Mouse (Mus musculus): ENCODE results near the gene Fbxl19. TPM values are rescaled to one million over a fixed set of nuclear protein-coding genes. Genes with fewer than 3 reads are reported as not detected.

Gene Fbxl19
- polyA plus RNA-seq, 1 experiment from 2014 or later = 6.9 TPM

- peaks cover 58% of the 10 kb centered on the region for H3K36me3 ChIP-seq (replicated peaks; ENCODE audit: control insufficient read depth, insufficient read depth)
Measured at GRCm38 (mm10) chr7:127815116-127815665, 70.8 kb downstream of the Fbxl19 start.

GRCm38 (mm10) chr7:127815954-127816821, 71.8 kb downstream of the Fbxl19 start:
- no peak for DNase-seq (ENCODE audit: low spot score)
- no peak for ATAC-seq (ENCODE audit: low FRiP score)

More at GRCm38 (mm10) chr7:127815116-127815665, 70.8 kb downstream of the Fbxl19 start:
- H3K9me3 ChIP-seq (ENCODE audit: control insufficient read depth, low read length) = no peaks in the 10 kb centered on the region
- H3K9ac ChIP-seq = no peak overlapping the region
- no peaks in the 10 kb centered on the region for H3K27me3 ChIP-seq (ENCODE audit: control insufficient read depth, insufficient read depth, low read length)
- no peak overlapping the region for H3K27ac ChIP-seq
- no peak overlapping the region for H3K4me2 ChIP-seq (replicated peaks)
- H3K4me3 ChIP-seq (replicated peaks; ENCODE audit: low read length) = no peak overlapping the region
- ATAC-seq (ENCODE audit: low FRiP score) (no peak), DNase-seq (ENCODE audit: low spot score) (no peak)
- H3K4me1 ChIP-seq (replicated peaks; ENCODE audit: control insufficient read depth, insufficient read depth, low read length) = no peaks in the 10 kb centered on the region
- WGBS = 94% methylated on average over 15 of the region's 15 CpGs

GRCm38 (mm10) chr7:127817053-127817452, 72.7 kb downstream of the Fbxl19 start:
- no peak overlapping the region for H3K9ac ChIP-seq

More at GRCm38 (mm10) chr7:127815954-127816821, 71.8 kb downstream of the Fbxl19 start:
- Histone ChIP-seq H3K4me3 (replicated peaks; ENCODE audit: low read length) (no peak overlapping the region), H3K27ac (no peak overlapping the region), H3K4me1 (replicated peaks; ENCODE audit: control insufficient read depth, insufficient read depth, low read length) (no peaks in the 10 kb centered on the region), H3K4me2 (replicated peaks) (no peak overlapping the region), H3K9ac (no peak overlapping the region), H3K36me3 (replicated peaks; ENCODE audit: control insufficient read depth, insufficient read depth) (peaks cover 49% of the 10 kb centered on the region), H3K9me3 (ENCODE audit: control insufficient read depth, low read length) (no peaks in the 10 kb centered on the region), H3K27me3 (ENCODE audit: control insufficient read depth, insufficient read depth, low read length) (no peaks in the 10 kb centered on the region)
- WGBS = 69% methylated on average over 15 of the region's 15 CpGs

GRCm38 (mm10) chr7:127817776-127818175, 73.4 kb downstream of the Fbxl19 start:
- Histone ChIP-seq H3K36me3 (replicated peaks; ENCODE audit: control insufficient read depth, insufficient read depth) (peaks cover 33% of the 10 kb centered on the region), H3K27ac (no peak overlapping the region), H3K4me3 (replicated peaks; ENCODE audit: low read length) (no peak overlapping the region), H3K9ac (no peak overlapping the region), H3K27me3 (ENCODE audit: control insufficient read depth, insufficient read depth, low read length) (no peaks in the 10 kb centered on the region), H3K9me3 (ENCODE audit: control insufficient read depth, low read length) (no peaks in the 10 kb centered on the region), H3K4me1 (replicated peaks; ENCODE audit: control insufficient read depth, insufficient read depth, low read length) (peaks cover 1% of the 10 kb centered on the region), H3K4me2 (replicated peaks) (no peak overlapping the region)
- 90% methylated on average over 5 of the region's 5 CpGs for WGBS
- no peak for DNase-seq (ENCODE audit: low spot score)
- no peak for ATAC-seq (ENCODE audit: low FRiP score)

More at GRCm38 (mm10) chr7:127817053-127817452, 72.7 kb downstream of the Fbxl19 start:
- H3K4me2 ChIP-seq (replicated peaks) = no peak overlapping the region
- no peak for DNase-seq (ENCODE audit: low spot score)
- H3K27me3 ChIP-seq (ENCODE audit: control insufficient read depth, insufficient read depth, low read length) = no peaks in the 10 kb centered on the region
- peaks cover 40% of the 10 kb centered on the region for H3K36me3 ChIP-seq (replicated peaks; ENCODE audit: control insufficient read depth, insufficient read depth)
- no peaks in the 10 kb centered on the region for H3K4me1 ChIP-seq (replicated peaks; ENCODE audit: control insufficient read depth, insufficient read depth, low read length)
- ATAC-seq (ENCODE audit: low FRiP score) = no peak
- no peak overlapping the region for H3K4me3 ChIP-seq (replicated peaks; ENCODE audit: low read length)
- 80% methylated on average over 7 of the region's 7 CpGs for WGBS
- H3K9me3 ChIP-seq (ENCODE audit: control insufficient read depth, low read length) = no peaks in the 10 kb centered on the region
- no peak overlapping the region for H3K27ac ChIP-seq

MicroRNAs encoded within 50 kb of the gene (microRNA counts, 519-probe panel; counts per million panel counts)
- microRNA mmu-miR-762 = not detected

Small RNA genes within 50 kb of the gene (microRNA-seq; reads per million reads assigned to microRNA genes)
- not detected for gene Mir762

Other genes with a start within 250 kb of the Fbxl19 start
- 62.1 and 67.3 TPM in 2 replicates for gene Srcap, start 232.6 kb upstream of the Fbxl19 start, polyA plus RNA-seq (2014; fragmentation: Nextera tagmentation; extraction: Ambion mirVana)
- gene Gm42715, start 225.0 kb upstream of the Fbxl19 start, polyA plus RNA-seq (2014; fragmentation: Nextera tagmentation; extraction: Ambion mirVana) = 15.6 TPM in 2 replicates
- 7.1 and 10.3 TPM in 2 replicates for gene Tmem265, start 183.2 kb upstream of the Fbxl19 start, polyA plus RNA-seq (2014; fragmentation: Nextera tagmentation; extraction: Ambion mirVana)
- gene Phkg2, start 171.2 kb upstream of the Fbxl19 start, polyA plus RNA-seq (2014; fragmentation: Nextera tagmentation; extraction: Ambion mirVana) = 53.5 and 64.3 TPM in 2 replicates
- 9.2 and 9.8 TPM in 2 replicates for gene Ccdc189, start 155.9 kb upstream of the Fbxl19 start, polyA plus RNA-seq (2014; fragmentation: Nextera tagmentation; extraction: Ambion mirVana)
- gene Rnf40, start 155.8 kb upstream of the Fbxl19 start, polyA plus RNA-seq (2014; fragmentation: Nextera tagmentation; extraction: Ambion mirVana) = 37.4 and 40.6 TPM in 2 replicates
- gene Zfp629, start 128.7 kb upstream of the Fbxl19 start, polyA plus RNA-seq (2014; fragmentation: Nextera tagmentation; extraction: Ambion mirVana) = 22.2 and 22.9 TPM in 2 replicates
- 50.2 and 57.4 TPM in 2 replicates for gene Bcl7c, start 35.6 kb upstream of the Fbxl19 start, polyA plus RNA-seq (2014; fragmentation: Nextera tagmentation; extraction: Ambion mirVana)
- gene Ctf1, start 31.8 kb upstream of the Fbxl19 start, polyA plus RNA-seq (2014; fragmentation: Nextera tagmentation; extraction: Ambion mirVana) = 3.1 and 4.2 TPM in 2 replicates
- 0.25 TPM in 1 of 2 replicates, not detected in the other for gene Ctf2, start 12.4 kb upstream of the Fbxl19 start, polyA plus RNA-seq (2014; fragmentation: Nextera tagmentation; extraction: Ambion mirVana)
- gene Orai3, start 25.3 kb downstream of the Fbxl19 start, polyA plus RNA-seq (2014; fragmentation: Nextera tagmentation; extraction: Ambion mirVana) = 4.8 and 7.3 TPM in 2 replicates
- gene Setd1a, start 32.1 kb downstream of the Fbxl19 start, polyA plus RNA-seq (2014; fragmentation: Nextera tagmentation; extraction: Ambion mirVana) = 18.7 and 19.1 TPM in 2 replicates
- gene Gm49388, start 41.1 kb downstream of the Fbxl19 start, polyA plus RNA-seq (2014; fragmentation: Nextera tagmentation; extraction: Ambion mirVana) = not detected in 2 replicates
- gene Hsd3b7, start 56.1 kb downstream of the Fbxl19 start, polyA plus RNA-seq (2014; fragmentation: Nextera tagmentation; extraction: Ambion mirVana) = 10.6 and 11.0 TPM in 2 replicates
- gene Stx4a, start 79.8 kb downstream of the Fbxl19 start, polyA plus RNA-seq (2014; fragmentation: Nextera tagmentation; extraction: Ambion mirVana) = 9.6 and 10.6 TPM in 2 replicates
- gene Stx1b, start 80.0 kb downstream of the Fbxl19 start, polyA plus RNA-seq (2014; fragmentation: Nextera tagmentation; extraction: Ambion mirVana) = 59.7 and 66.2 TPM in 2 replicates
- gene Zfp646, start 131.7 kb downstream of the Fbxl19 start, polyA plus RNA-seq (2014; fragmentation: Nextera tagmentation; extraction: Ambion mirVana) = 11.6 and 12.3 TPM in 2 replicates
- 22.5 and 26.8 TPM in 2 replicates for gene Zfp668, start 132.3 kb downstream of the Fbxl19 start, polyA plus RNA-seq (2014; fragmentation: Nextera tagmentation; extraction: Ambion mirVana)
- gene Prss53, start 146.4 kb downstream of the Fbxl19 start, polyA plus RNA-seq (2014; fragmentation: Nextera tagmentation; extraction: Ambion mirVana) = 0.83 and 1.1 TPM in 2 replicates
- not detected in 2 replicates for gene Gm21974, start 150.9 kb downstream of the Fbxl19 start, polyA plus RNA-seq (2014; fragmentation: Nextera tagmentation; extraction: Ambion mirVana)
- 71.9 and 81.8 TPM in 2 replicates for gene Vkorc1, start 151.1 kb downstream of the Fbxl19 start, polyA plus RNA-seq (2014; fragmentation: Nextera tagmentation; extraction: Ambion mirVana)
- gene Bckdk, start 159.5 kb downstream of the Fbxl19 start, polyA plus RNA-seq (2014; fragmentation: Nextera tagmentation; extraction: Ambion mirVana) = 65.5 and 69.2 TPM in 2 replicates
- 42.1 and 46.0 TPM in 2 replicates for gene Kat8, start 168.0 kb downstream of the Fbxl19 start, polyA plus RNA-seq (2014; fragmentation: Nextera tagmentation; extraction: Ambion mirVana)
- gene Prss8, start 185.6 kb downstream of the Fbxl19 start, polyA plus RNA-seq (2014; fragmentation: Nextera tagmentation; extraction: Ambion mirVana) = 0.25 TPM in 2 replicates
- gene Prss36, start 202.2 kb downstream of the Fbxl19 start, polyA plus RNA-seq (2014; fragmentation: Nextera tagmentation; extraction: Ambion mirVana) = 13.1 and 14.2 TPM in 2 replicates
- 39.0 and 44.2 TPM in 2 replicates for gene Fus, start 222.9 kb downstream of the Fbxl19 start, polyA plus RNA-seq (2014; fragmentation: Nextera tagmentation; extraction: Ambion mirVana)
- 6.6 and 9.8 TPM in 2 replicates for gene Pycard, start 249.3 kb downstream of the Fbxl19 start, polyA plus RNA-seq (2014; fragmentation: Nextera tagmentation; extraction: Ambion mirVana)

Measured in hindbrain, embryonic 14.5 days (tissue).